Mouse (Mus musculus) left cerebral cortex, adult 2 months (tissue): ENCODE results near the gene Thap12. TPM values are rescaled to one million over a fixed set of nuclear protein-coding genes. Genes with fewer than 3 reads are reported as not detected.

Experiments used
- DNase-seq, 2 experiments: peaks; one replicate each; pipeline ENCODE4 v3.0.0; 2021 to 2022; ENCODE audit warnings: low spot score in 2 of 2, mixed read lengths in 1 of 2; ENCODE audit errors: extremely low spot score in 1 of 2
- H3K27ac ChIP-seq: fragments of 200-600 bp; 2 replicates; pipeline ENCODE4 v1.8.1; 2022
- H3K4me3 ChIP-seq: fragments of 200-600 bp; 2 replicates; pipeline ENCODE4 v1.8.1; 2022
- CTCF ChIP-seq: fragments of 200-600 bp; IDR thresholded peaks from 2 replicates; pipeline ENCODE4 v1.8.1; 2022; ENCODE audit warnings: antibody characterized with exemption, mild to moderate bottlenecking, moderate library complexity
- intact Hi-C: fragments of 180-260 bp; cut with DNase I; formaldehyde crosslinking; loops from one replicate; pipeline ENCODE4 v1.15.1; 2025
- long read RNA-seq, 2 experiments: library from polyadenylated mRNA; stranded (forward); transcript quantifications; one replicate each; pipeline ENCODE4 v2.0.0; 2021; ENCODE audit warnings: borderline mapping rate in 2 of 2
- total RNA-seq, 2 experiments: library from RNA; stranded (reverse); gene quantifications; 2 replicates each; pipeline ENCODE4 v1.2.3; 2021

The Thap12 gene
- total RNA-seq = 10 to 100 TPM; 57.7 to 61.2 TPM
- long read RNA-seq, experiment 1, transcript Thap12-202 (6 exons, 1,123 nt) = minor isoform, 18 of 98 reads
- long read RNA-seq, experiment 1, transcript Thap12-204 (5 exons, 607 nt) = minor isoform, 8 of 98 reads
- long read RNA-seq, experiment 1, transcript Thap12-201 (5 exons, 3,723 nt) = major isoform, 61 of 98 reads
- long read RNA-seq, experiment 1, partial matches to known transcripts = 7 of 98 reads
- long read RNA-seq, experiment 1, other reads (novel, unspliced or antisense) = 4 of 98 reads
- long read RNA-seq, experiment 2, transcript Thap12-202 (6 exons, 1,123 nt) = minor isoform, 16 of 71 reads
- long read RNA-seq, experiment 2, transcript Thap12-201 (5 exons, 3,723 nt) = major isoform, 42 of 71 reads
- long read RNA-seq, experiment 2, partial matches to known transcripts = 7 of 71 reads
- long read RNA-seq, experiment 2, other reads (novel, unspliced or antisense) = 2 of 71 reads

- peak; percentile 56 for TF ChIP-seq CTCF
- H3K27ac ChIP-seq = peak within 1 kb of the TSS; percentile 80
- H3K4me3 ChIP-seq = peak within 1 kb of the TSS; percentile 99
- intact Hi-C loops = loop anchor here (1.0 kb wide), 1 partner anchor 46 kb away; the partner anchor contains the start of gene Emsy
- DNase-seq = peak; percentile 100
Measured at GRCm38 (mm10) chr7:98702283-98703240, at the start of gene Thap12. Gene Thap12, plus strand, starts transcription at chr7:98703103.

GRCm38 (mm10) chr7:98655681-98656530 lies 47.0 kb upstream of the Thap12 start:
- TF ChIP-seq CTCF = peak; percentile 3
- Histone ChIP-seq H3K27ac (peak overlapping the region; percentile 92), H3K4me3 (peak overlapping the region; percentile 92)
- peak; percentile 79 to 81 for DNase-seq
- intact Hi-C loops = loop anchor here (1.0 to 2.0 kb wide), 2 partner anchors 47 to 173 kb away; partner anchors contain the start of gene Thap12

- no peak for TF ChIP-seq CTCF
Measured at GRCm38 (mm10) chr7:98656531-98657221, 46.2 kb upstream of the Thap12 start, which contains the start of gene Emsy. Gene Emsy, minus strand, starts transcription at chr7:98656783.

DNA sequence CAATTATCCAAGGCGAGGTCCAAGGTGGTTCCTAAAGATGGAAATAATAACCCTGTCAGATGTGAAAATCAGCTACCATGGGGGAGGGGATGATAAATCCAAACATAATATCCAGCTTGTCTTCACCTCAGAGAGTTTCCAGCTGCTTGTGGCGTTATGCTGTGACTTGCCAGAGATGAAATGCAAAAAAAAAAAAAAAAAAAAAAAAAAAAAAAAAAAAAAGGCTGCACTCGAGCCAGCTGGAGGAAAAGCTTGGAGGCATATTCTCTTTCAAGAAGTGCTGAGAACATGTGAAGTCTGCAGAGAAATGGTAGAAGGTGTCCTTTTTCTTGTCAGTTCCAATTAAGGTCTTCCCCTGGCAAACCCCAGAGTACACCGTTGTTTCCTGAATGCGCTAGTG lies 37.7 kb upstream of the Thap12 start:
- intact Hi-C loops = no loop called here
- Histone ChIP-seq H3K4me3 (no peak overlapping the region), H3K27ac (no peak overlapping the region)
- no peak for TF ChIP-seq CTCF
- DNase-seq = no peak

More at GRCm38 (mm10) chr7:98656531-98657221, 46.2 kb upstream of the Thap12 start, which contains the start of gene Emsy:
- Histone ChIP-seq H3K4me3 (peak within 1 kb of the TSS; percentile 92), H3K27ac (peak within 1 kb of the TSS; percentile 92)
- intact Hi-C loops = loop anchor here (1.0 to 2.0 kb wide), 2 partner anchors 47 to 174 kb away; partner anchors contain the start of gene Thap12
- DNase-seq = peak; percentile 93

DNA sequence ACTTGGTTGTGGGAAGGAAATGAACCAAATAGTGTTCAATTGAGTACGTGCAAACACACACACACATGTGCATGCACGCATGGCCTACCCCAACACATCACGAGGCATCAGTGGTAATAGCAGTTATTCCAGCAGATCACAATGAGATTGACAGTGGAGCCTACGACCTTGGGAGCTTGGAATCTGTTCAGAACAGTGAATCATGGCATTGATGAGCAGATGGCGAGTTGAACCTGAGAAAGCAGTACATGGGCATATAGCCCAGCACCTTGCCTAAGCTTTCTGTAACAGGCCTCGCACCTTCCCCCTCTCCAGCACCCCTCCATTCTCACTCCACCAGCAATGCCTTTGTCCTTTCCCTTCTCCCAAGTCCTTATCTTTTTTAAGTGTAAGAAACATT lies 37.2 kb upstream of the Thap12 start:
- intact Hi-C loops = no loop called here
- no peak for TF ChIP-seq CTCF
- Histone ChIP-seq H3K4me3 (no peak overlapping the region), H3K27ac (no peak overlapping the region)
- DNase-seq = no peak

GRCm38 (mm10) chr7:98667956-98668746 lies 34.8 kb upstream of the Thap12 start:
- no peak for DNase-seq
- Histone ChIP-seq H3K27ac (no peak overlapping the region), H3K4me3 (no peak overlapping the region)
- intact Hi-C loops = no loop called here
- TF ChIP-seq CTCF = no peak

DNA sequence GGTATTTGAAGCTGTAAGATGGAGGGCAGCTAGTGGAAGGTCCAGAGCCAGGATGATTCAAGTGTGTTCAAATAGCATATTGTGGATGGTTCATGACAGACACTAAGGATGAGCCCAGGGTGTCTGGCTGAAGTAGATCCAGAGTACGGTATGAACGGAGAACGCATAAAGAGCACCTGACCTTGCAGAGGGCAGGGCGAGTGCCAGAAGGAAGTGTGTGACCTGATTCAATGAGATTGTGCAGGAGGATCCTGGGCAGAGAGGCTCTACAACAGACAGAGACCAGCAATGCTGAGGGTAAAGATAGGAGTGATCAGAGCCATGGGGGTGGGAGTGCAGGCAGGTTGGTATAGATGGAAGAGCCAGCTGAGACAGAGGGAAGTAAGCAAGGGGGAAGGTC lies 32.1 kb upstream of the Thap12 start:
- no peak for DNase-seq
- no peak overlapping the region for H3K4me3 ChIP-seq
- intact Hi-C loops = no loop called here
- TF ChIP-seq CTCF = no peak
- H3K27ac ChIP-seq = no peak overlapping the region

DNA sequence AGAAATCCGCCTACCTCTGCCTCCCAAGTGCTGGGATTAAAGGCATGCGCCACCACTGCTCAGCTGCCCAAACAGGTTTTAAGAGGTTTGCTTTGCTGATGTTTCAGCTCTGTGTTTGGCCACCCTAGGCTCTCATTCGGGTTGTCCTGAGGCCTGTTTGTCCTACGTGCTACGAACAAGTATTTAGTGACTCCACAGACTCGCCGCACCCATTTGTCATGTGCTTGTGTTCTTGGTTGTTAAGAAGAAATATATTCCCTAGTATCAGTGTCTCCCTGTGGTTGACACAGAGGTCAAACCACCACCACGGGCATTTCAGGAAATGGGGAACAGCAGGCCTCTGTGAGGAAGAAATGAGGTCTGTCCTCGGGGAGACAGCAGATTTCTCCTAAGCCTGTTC lies 31.5 kb upstream of the Thap12 start:
- no peak overlapping the region for H3K27ac ChIP-seq
- no peak for TF ChIP-seq CTCF
- intact Hi-C loops = no loop called here
- H3K4me3 ChIP-seq = no peak overlapping the region
- no peak for DNase-seq

GRCm38 (mm10) chr7:98672241-98672955 lies 30.5 kb upstream of the Thap12 start:
- no peak for DNase-seq
- H3K27ac ChIP-seq = no peak overlapping the region
- intact Hi-C loops = no loop called here
- TF ChIP-seq CTCF = no peak
- no peak overlapping the region for H3K4me3 ChIP-seq
